9 mouse cellular contexts compared by ENCODE assay signal in the genomic region with DNA sequence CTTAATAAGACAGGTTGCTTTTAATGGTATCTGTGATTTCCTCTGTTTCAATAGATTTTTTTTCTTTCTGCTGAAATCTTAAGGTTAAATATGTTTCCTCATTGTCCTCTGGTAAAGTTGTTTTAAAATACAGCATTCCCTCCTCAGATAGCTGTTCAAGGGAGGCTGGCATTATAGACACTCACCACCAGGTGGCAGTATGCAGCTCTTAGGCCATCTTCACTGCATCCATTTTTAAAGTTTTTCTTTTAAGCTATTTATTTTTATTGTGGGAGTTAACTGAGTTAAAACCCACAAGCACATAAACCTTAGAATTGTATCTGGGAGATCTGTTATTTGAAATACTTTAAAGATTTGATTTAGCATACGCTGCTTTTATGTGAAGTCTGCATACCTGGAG. TPM values are rescaled to one million over a fixed set of nuclear protein-coding genes. Genes with fewer than 3 reads are reported as not detected.
DNase-seq lines count a peak whose midpoint lies in the region; ATAC-seq and TF ChIP-seq lines count a peak whose summit lies in the region.
"Had no signal": no experiment of that assay in that cellular context is flagged by ENCODE, and none has a peak within 500 bp of the region (broad histone marks: within the 10 kb centered on the region; RNA-seq: fewer than 3 reads in every experiment).

No protein-coding gene starts in this region.

- TF ChIP-seq CTCF in layer of hippocampus, adult 2 months (conservative IDR thresholded peaks at IDR 0.05) = peak; percentile 98
- peak; percentile 72 to 82 (median 80) for TF ChIP-seq CTCF in MEL (IDR thresholded peaks at IDR 0.05 in 2 of 3, conservative IDR thresholded peaks at IDR 0.05 in 1 of 3; ENCODE audit: control insufficient read depth in 1 of 3, insufficient read depth in 1 of 3, low read depth in 2 of 3, low read length in 3 of 3, poor library complexity in 1 of 3, severe bottlenecking in 1 of 3)

- H3K9ac ChIP-seq in MEL (ENCODE audit: control insufficient read depth, low read depth, low read length, poor library complexity, severe bottlenecking) = no peak overlapping the region
- H3K9ac ChIP-seq: heart, embryonic 13.5 days had no signal

- H3K36me3 ChIP-seq in MEL (ENCODE audit: control insufficient read depth in 1 of 2, insufficient read depth in 2 of 2, low read length in 2 of 2) = peaks cover 0 to 3% of the 10 kb centered on the region in 2 experiments; a peak in 1 of 4 replicates
- H3K36me3 ChIP-seq: heart, embryonic 13.5 days had no signal

- H3K27me3 ChIP-seq in MEL (ENCODE audit: control insufficient read depth in 1 of 2, insufficient read depth in 2 of 2, low read length in 2 of 2) = no peaks in the 10 kb centered on the region

- peaks cover 0 to 2% of the 10 kb centered on the region in 2 experiments; a peak in 2 of 4 replicates for H3K4me1 ChIP-seq in MEL (ENCODE audit: control insufficient read depth in 1 of 2, insufficient read depth in 2 of 2, low read length in 2 of 2)
- H3K4me1 ChIP-seq: heart, embryonic 13.5 days had no signal

- H3K27ac ChIP-seq in layer of hippocampus, adult 2 months = no peak overlapping the region
- H3K27ac ChIP-seq in MEL (ENCODE audit: control insufficient read depth, low read depth, low read length) = no peak overlapping the region
- H3K27ac ChIP-seq: heart, embryonic 13.5 days had no signal

- peak; percentile 86 for TF ChIP-seq RAD21 in MEL (IDR thresholded peaks at IDR 0.05; ENCODE audit: low read depth, low read length)

- no peak for TF ChIP-seq POLR2A in MEL (IDR thresholded peaks at IDR 0.05; ENCODE audit: control insufficient read depth in 1 of 2, insufficient read depth in 1 of 2, low read depth in 1 of 2, low read length in 2 of 2, poor library complexity in 1 of 2)

- peak; percentile 18 for DNase-seq in adrenal gland, adult 2 months
- no peak for DNase-seq in adrenal gland, postnatal 4 days (ENCODE audit: low spot score in 2 of 2)
- peak in 1 of 2 experiments; percentile 69 for DNase-seq in layer of hippocampus, adult 2 months (ENCODE audit: low spot score in 2 of 2)
- DNase-seq in layer of hippocampus, postnatal 36 days = no peak
- peak; percentile 71 for DNase-seq in MEL (ENCODE audit: low read depth, low spot score)
- DNase-seq in kidney, postnatal 4 days = peak; percentile 60 to 61
- DNase-seq in retina, postnatal 7 days (ENCODE audit: low read depth, low spot score) = peak; percentile 39

- peak; percentile 76; the same call in 1 of the 2 replicates for ATAC-seq in common myeloid progenitor, adult 5-6 weeks (replicated peaks; ENCODE audit: low read depth, poor library complexity, severe bottlenecking)

- H3K4me3 ChIP-seq in layer of hippocampus, adult 2 months = no peak overlapping the region
- no peak overlapping the region for H3K4me3 ChIP-seq in MEL (ENCODE audit: control insufficient read depth in 1 of 2, insufficient read depth in 1 of 2, low read depth in 2 of 2, low read length in 2 of 2)
- H3K4me3 ChIP-seq: heart, embryonic 13.5 days had no signal

- H3K9me3 ChIP-seq in MEL (replicated peaks; ENCODE audit: insufficient read depth, low read length) = no peaks in the 10 kb centered on the region
- H3K9me3 ChIP-seq: heart, embryonic 13.5 days had no signal

- no peaks in the 10 kb centered on the region for H3K79me2 ChIP-seq in MEL (ENCODE audit: control insufficient read depth, insufficient read depth, low read length, poor library complexity)

- no peak for TF ChIP-seq EP300 in MEL (IDR thresholded peaks at IDR 0.05; ENCODE audit: low read depth in 1 of 2, low read length in 2 of 2)

TF ChIP-seq in MEL, 35 proteins besides CTCF, POLR2A, EP300 and RAD21:
- TF ChIP-seq TAL1 (IDR thresholded peaks at IDR 0.05; ENCODE audit: low read length) (no peak), POLR2AphosphoS2 (IDR thresholded peaks at IDR 0.05; ENCODE audit: low read length) (no peak), KAT2A (conservative IDR thresholded peaks at IDR 0.05; ENCODE audit: low read depth, low read length) (no peak), SMC3 (IDR thresholded peaks at IDR 0.05; ENCODE audit: low read depth, low read length) (peak; percentile 94), ZC3H11A (IDR thresholded peaks at IDR 0.05; ENCODE audit: low read depth, low read length) (peak; percentile 87)

RNA-seq across cellular contexts. Expression of a gene that starts 7.1 kb away (rescaled TPM):
- 1 to 10 TPM; 6.4 to 8.1 TPM for total RNA-seq in adrenal gland, adult 2 months (2021)
- 0.17 and 0.20 TPM in 2 replicates for polyA plus RNA-seq in adrenal gland, adult 2 months (2012; rRNA removed)
- total RNA-seq in adrenal gland, postnatal 4 days (2021) = 10 to 100 TPM in 1 of 2 experiments, 1 to 10 TPM in 1; 9.8 to 10.8 TPM
- total RNA-seq in layer of hippocampus, adult 2 months (2021) = 10 to 100 TPM; 11.7 to 11.8 TPM
- 10 to 100 TPM; 10.2 to 11.0 TPM for total RNA-seq in layer of hippocampus, postnatal 36 days (2021)
- total RNA-seq in MEL (2012; rRNA removed) = 11.1 and 12.3 TPM in 2 replicates
- polyA plus RNA-seq in MEL (2012; ENCODE audit: insufficient read depth in 1 of 2, insufficient read length in 2 of 2, low read depth in 1 of 2, low replicate concordance in 2 of 2, missing spikeins in 1 of 2) = 10 to 100 TPM; 13.6 to 26.9 TPM
- 3.5 and 5.7 TPM in 2 replicates for total RNA-seq in common myeloid progenitor, adult 5-6 weeks (2017)

Comparison
In these comparisons a context has a peak if more than half of its experiments do, and no peak if none do; other contexts are left out.
1. DNase-seq: peak in adrenal gland, adult 2 months (single experiment), MEL (single experiment), kidney, postnatal 4 days (2 of 2) and retina, postnatal 7 days (single experiment); none in adrenal gland, postnatal 4 days (0 of 2) and layer of hippocampus, postnatal 36 days (0 of 2).